Mouse (Mus musculus): ENCODE measurements at regions not wholly inside any gene's neighbourhood (a gene's known extent, or its start where the extent isn't known, plus 50 kb on each side); places are given as distances from the start of the nearest gene placed in this dataset.

- Histone ChIP-seq H3K4me3 (ENCODE audit: low read depth, low read length) (no peak overlapping the region), H3K36me3 (ENCODE audit: control insufficient read depth, insufficient read depth, low read length) (no peaks in the 10 kb centered on the region), H3K9ac (ENCODE audit: low read length) (no peak overlapping the region), H3K27ac (ENCODE audit: low read depth) (no peak overlapping the region), H3K4me1 (replicated peaks; ENCODE audit: control insufficient read depth, insufficient read depth, low read length) (peaks cover 4% of the 10 kb centered on the region), H3K4me2 (ENCODE audit: low read length) (no peak overlapping the region), H3K9me3 (ENCODE audit: control insufficient read depth, low read length) (no peaks in the 10 kb centered on the region), H3K27me3 (replicated peaks; ENCODE audit: control insufficient read depth, insufficient read depth, low read length) (no peaks in the 10 kb centered on the region)
- DNase-seq (ENCODE audit: low spot score) (no peak), ATAC-seq (replicated peaks; ENCODE audit: low FRiP score, low TSS enrichment, low read depth) (no peak)
- WGBS, result 80% methylated on average over 7 of the region's 7 CpGs
These were observed 141.0 kb upstream of the Med13l start for GRCm38 (mm10) chr5:118419344-118420037.

- no peaks in the 10 kb centered on the region for H3K27me3 ChIP-seq (replicated peaks; ENCODE audit: control insufficient read depth, insufficient read depth, low read length)
- no peaks in the 10 kb centered on the region for H3K9me3 ChIP-seq (ENCODE audit: control insufficient read depth, low read length)
- peak; percentile 54; the same call in 1 of the 2 replicates for ATAC-seq (replicated peaks; ENCODE audit: low FRiP score, low TSS enrichment, low read depth)
- no peak overlapping the region for H3K4me3 ChIP-seq (ENCODE audit: low read depth, low read length)
- H3K27ac ChIP-seq (ENCODE audit: low read depth), result no peak overlapping the region
- no peaks in the 10 kb centered on the region for H3K36me3 ChIP-seq (ENCODE audit: control insufficient read depth, insufficient read depth, low read length)
- H3K9ac ChIP-seq (ENCODE audit: low read length), result 0 out of 2 replicates have a peak overlapping the region, but pooled peaks have one; percentile 14
- peak overlapping the region; percentile 30 for H3K4me2 ChIP-seq (ENCODE audit: low read length)
- peaks cover 7% of the 10 kb centered on the region for H3K4me1 ChIP-seq (replicated peaks; ENCODE audit: control insufficient read depth, insufficient read depth, low read length)
- DNase-seq (ENCODE audit: low spot score), result no peak
- 52% methylated on average over 32 of the region's 32 CpGs for WGBS
These were observed 138.3 kb upstream of the Med13l start for GRCm38 (mm10) chr5:118421884-118422821.

- Histone ChIP-seq H3K36me3 (ENCODE audit: control insufficient read depth, insufficient read depth, low read length) (no peaks in the 10 kb centered on the region), H3K4me3 (ENCODE audit: low read depth, low read length) (no peak overlapping the region), H3K27me3 (replicated peaks; ENCODE audit: control insufficient read depth, insufficient read depth, low read length) (no peaks in the 10 kb centered on the region), H3K9ac (ENCODE audit: low read length) (no peak overlapping the region), H3K4me1 (replicated peaks; ENCODE audit: control insufficient read depth, insufficient read depth, low read length) (peaks cover 7% of the 10 kb centered on the region), H3K27ac (ENCODE audit: low read depth) (peak overlapping the region; percentile 65; the same call in 1 of the 2 replicates), H3K4me2 (ENCODE audit: low read length) (no peak overlapping the region), H3K9me3 (ENCODE audit: control insufficient read depth, low read length) (no peaks in the 10 kb centered on the region)
- ATAC-seq (replicated peaks; ENCODE audit: low FRiP score, low TSS enrichment, low read depth), result no peak
- WGBS, result 80% methylated on average over 3 of the region's 3 CpGs
- no peak for DNase-seq (ENCODE audit: low spot score)
These were observed 136.3 kb upstream of the Med13l start for GRCm38 (mm10) chr5:118424177-118424576.

DNA sequence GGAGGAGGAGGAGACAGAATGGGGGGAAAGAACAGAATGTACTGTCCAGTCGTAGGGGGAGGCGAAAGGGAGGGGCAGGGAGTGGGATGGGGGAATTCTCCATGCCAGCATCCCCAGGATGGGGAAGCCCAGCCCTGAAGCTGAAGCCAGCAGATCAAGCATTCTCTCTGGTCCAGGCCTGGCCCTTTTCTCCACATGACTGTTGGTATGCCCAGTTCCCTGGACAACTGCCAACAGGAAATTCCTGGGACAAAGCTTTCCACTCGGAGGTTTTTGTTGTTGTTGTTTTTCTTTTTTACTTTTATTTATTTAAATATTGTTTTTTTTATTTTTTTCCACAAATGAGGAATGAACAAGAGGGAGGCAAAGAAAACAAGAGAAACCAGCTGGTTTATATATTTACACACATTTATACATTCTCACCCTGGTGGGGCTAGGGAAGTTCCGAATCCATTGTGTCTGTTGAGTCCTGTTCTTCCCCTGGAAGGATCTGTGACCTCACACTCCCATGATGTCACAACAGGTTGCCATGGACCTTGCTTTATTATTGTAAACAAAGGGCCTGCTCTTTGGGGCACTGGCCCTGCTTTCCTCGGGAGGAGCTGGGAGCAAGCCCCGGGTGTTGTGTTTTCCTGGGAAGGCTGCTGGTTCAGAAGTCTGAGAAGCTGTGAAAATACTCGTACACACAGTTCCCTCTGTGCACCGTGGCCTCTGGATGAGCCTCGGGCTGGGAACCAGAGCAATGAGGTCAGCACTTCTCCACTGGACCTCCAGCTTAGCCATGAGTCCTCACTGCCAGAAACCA lies 135.5 kb upstream of the Med13l start:
- Histone ChIP-seq H3K27ac (ENCODE audit: low read depth) (peak overlapping the region; percentile 65), H3K9me3 (ENCODE audit: control insufficient read depth, low read length) (no peaks in the 10 kb centered on the region), H3K9ac (ENCODE audit: low read length) (no peak overlapping the region), H3K36me3 (ENCODE audit: control insufficient read depth, insufficient read depth, low read length) (no peaks in the 10 kb centered on the region), H3K4me3 (ENCODE audit: low read depth, low read length) (no peak overlapping the region), H3K4me1 (replicated peaks; ENCODE audit: control insufficient read depth, insufficient read depth, low read length) (peaks cover 7% of the 10 kb centered on the region), H3K27me3 (replicated peaks; ENCODE audit: control insufficient read depth, insufficient read depth, low read length) (no peaks in the 10 kb centered on the region), H3K4me2 (ENCODE audit: low read length) (no peak overlapping the region; the same call in 1 of the 2 replicates)
- 29% methylated on average over 9 of the region's 9 CpGs for WGBS
- DNase-seq (ENCODE audit: low spot score) (no peak), ATAC-seq (replicated peaks; ENCODE audit: low FRiP score, low TSS enrichment, low read depth) (peak; percentile 51; the same call in 1 of the 2 replicates)

- H3K36me3 ChIP-seq (ENCODE audit: control insufficient read depth, insufficient read depth, low read length), result no peaks in the 10 kb centered on the region
- H3K9ac ChIP-seq (ENCODE audit: low read length), result no peak overlapping the region
- H3K4me2 ChIP-seq (ENCODE audit: low read length), result no peak overlapping the region
- no peak overlapping the region for H3K4me3 ChIP-seq (ENCODE audit: low read depth, low read length)
- DNase-seq (ENCODE audit: low spot score) (no peak), ATAC-seq (replicated peaks; ENCODE audit: low FRiP score, low TSS enrichment, low read depth) (no peak)
- H3K9me3 ChIP-seq (ENCODE audit: control insufficient read depth, low read length), result no peaks in the 10 kb centered on the region
- no peaks in the 10 kb centered on the region for H3K27me3 ChIP-seq (replicated peaks; ENCODE audit: control insufficient read depth, insufficient read depth, low read length)
- peaks cover 6% of the 10 kb centered on the region for H3K4me1 ChIP-seq (replicated peaks; ENCODE audit: control insufficient read depth, insufficient read depth, low read length)
- H3K27ac ChIP-seq (ENCODE audit: low read depth), result no peak overlapping the region
- WGBS, result 53% methylated on average over 5 of the region's 5 CpGs
These were observed 133.8 kb upstream of the Med13l start for GRCm38 (mm10) chr5:118426673-118427072.

- Histone ChIP-seq H3K4me2 (ENCODE audit: low read length) (no peak overlapping the region), H3K27me3 (replicated peaks; ENCODE audit: control insufficient read depth, insufficient read depth, low read length) (no peaks in the 10 kb centered on the region), H3K4me1 (replicated peaks; ENCODE audit: control insufficient read depth, insufficient read depth, low read length) (peaks cover 3% of the 10 kb centered on the region; the same call in 1 of the 2 replicates), H3K9me3 (ENCODE audit: control insufficient read depth, low read length) (no peaks in the 10 kb centered on the region), H3K27ac (ENCODE audit: low read depth) (no peak overlapping the region), H3K9ac (ENCODE audit: low read length) (no peak overlapping the region), H3K4me3 (ENCODE audit: low read depth, low read length) (no peak overlapping the region), H3K36me3 (ENCODE audit: control insufficient read depth, insufficient read depth, low read length) (no peaks in the 10 kb centered on the region)
- ATAC-seq (replicated peaks; ENCODE audit: low FRiP score, low TSS enrichment, low read depth) (no peak), DNase-seq (ENCODE audit: low spot score) (no peak)
- WGBS, result 70% methylated on average over 18 of the region's 18 CpGs
These were observed 132.0 kb upstream of the Med13l start for GRCm38 (mm10) chr5:118428323-118429095.

DNA sequence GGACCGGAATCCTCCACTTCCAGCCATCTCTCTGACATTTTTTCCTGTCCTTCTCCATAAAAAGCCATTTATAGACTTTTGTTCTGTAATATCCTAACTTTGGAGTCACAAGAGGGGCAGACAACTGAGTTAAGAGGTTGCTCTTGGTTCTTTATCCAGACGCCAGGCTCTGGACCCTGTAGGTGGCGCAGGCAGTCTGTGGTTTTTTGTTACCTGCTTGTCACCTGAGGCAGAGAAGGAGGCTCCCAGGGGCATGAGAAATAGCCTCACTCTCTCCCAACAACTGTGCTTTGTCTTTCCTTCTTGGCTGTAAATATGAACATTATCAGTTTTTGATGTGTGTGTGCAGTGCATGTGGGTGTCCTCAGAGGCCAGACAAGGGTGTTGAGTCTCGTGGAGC lies 126.9 kb upstream of the Med13l start:
- H3K9me3 ChIP-seq (ENCODE audit: control insufficient read depth, low read length), result no peaks in the 10 kb centered on the region
- H3K4me3 ChIP-seq (ENCODE audit: low read depth, low read length), result no peak overlapping the region
- DNase-seq (ENCODE audit: low spot score), result no peak
- no peaks in the 10 kb centered on the region for H3K36me3 ChIP-seq (ENCODE audit: control insufficient read depth, insufficient read depth, low read length)
- no peak overlapping the region for H3K27ac ChIP-seq (ENCODE audit: low read depth)
- H3K4me2 ChIP-seq (ENCODE audit: low read length), result no peak overlapping the region
- peaks cover 9% of the 10 kb centered on the region; the same call in 1 of the 2 replicates for H3K4me1 ChIP-seq (replicated peaks; ENCODE audit: control insufficient read depth, insufficient read depth, low read length)
- ATAC-seq (replicated peaks; ENCODE audit: low FRiP score, low TSS enrichment, low read depth), result no peak
- H3K9ac ChIP-seq (ENCODE audit: low read length), result no peak overlapping the region
- peaks cover 20% of the 10 kb centered on the region for H3K27me3 ChIP-seq (replicated peaks; ENCODE audit: control insufficient read depth, insufficient read depth, low read length)
- 59% methylated on average over 4 of the region's 4 CpGs for WGBS

Data from intestine, embryonic 14.5 days (tissue).